Mouse (Mus musculus) C3H10T1/2 (cell line): ENCODE measurements around the gene Cldn10. TPM values are rescaled to one million over a fixed set of nuclear protein-coding genes. Genes with fewer than 3 reads are reported as not detected.

Source experiments
- polyA plus RNA-seq, 2 experiments: library from polyadenylated mRNA; unstranded; fragments of >200 nt; fragmentation: generic; extraction: Trizol; gene quantifications; one replicate each; pipeline ENCODE4 v1.2.1; 2012; ENCODE audit warnings: missing spikeins in 2 of 2

Cldn10 gene
- under 1 TPM in 1 of 2 experiments, not detected in 1; 0.05 TPM for polyA plus RNA-seq

DNA sequence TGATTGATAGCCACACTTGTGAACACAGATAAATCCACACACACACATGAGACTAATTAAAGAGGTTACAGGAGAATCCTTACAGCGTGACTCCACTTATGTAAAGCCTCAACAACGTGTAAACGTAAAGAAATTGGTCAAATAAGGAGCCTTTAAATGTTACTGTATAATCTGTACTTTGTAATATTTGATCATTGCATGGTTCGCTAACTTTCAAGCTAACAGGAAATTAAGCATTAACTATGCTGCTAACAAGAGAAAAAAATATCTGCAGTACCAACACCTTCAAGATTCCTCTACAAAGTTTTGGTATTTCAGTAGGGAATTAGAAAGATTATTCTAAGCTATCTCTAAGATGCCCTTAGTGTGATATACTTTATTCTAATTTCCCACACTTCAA is at the start of gene Cldn10:
Gene Cldn10 (plus strand): TSS at position 288 of the 400 bp plus-strand sequence.

Other genes starting within 250 kb of the Cldn10 start
- 1 to 10 TPM in 1 of 2 experiments, under 1 TPM in 1; 0.80 to 1.8 TPM for gene Abcc4, start 81.7 kb upstream of the Cldn10 start, polyA plus RNA-seq
- 10 to 100 TPM in 1 of 2 experiments, under 1 TPM in 1; 0.82 to 25.2 TPM for gene Dzip1, start 137.6 kb downstream of the Cldn10 start, polyA plus RNA-seq
- gene Dnajc3, start 150.1 kb downstream of the Cldn10 start, polyA plus RNA-seq = 1 to 10 TPM; 1.0 to 7.2 TPM